Mouse (Mus musculus) lung, embryonic 14.5 days (tissue): ENCODE measurements around the gene Btbd1. TPM values are rescaled to one million over a fixed set of nuclear protein-coding genes. Genes with fewer than 3 reads are reported as not detected.
A peak's percentile ranks its signal among the peaks of the same experiment; 100 is the strongest.

Experiments
- ATAC-seq: fragments of 200-750 bp; cut with Nextera tagmentation; 2 replicates; pipeline ENCODE4 v1.8.0; 2017; ENCODE audit warnings: mild to moderate bottlenecking, moderate TSS enrichment, moderate library complexity; ENCODE audit not compliant: insufficient read depth
- DNase-seq: peaks from one replicate; pipeline ENCODE4 v3.0.0-alpha.2; 2015
- H3K27ac ChIP-seq: fragments of 300-500 bp; sonication (generic); 2 replicates; pipeline ENCODE4 v1.5.1; 2014; ENCODE audit warnings: low read depth, mild to moderate bottlenecking, moderate library complexity
- H3K27me3 ChIP-seq: fragments of 300-500 bp; sonication (generic); 2 replicates; pipeline ENCODE4 v1.6.1; 2014; ENCODE audit warnings: low read length, control low read depth; ENCODE audit not compliant: insufficient read depth
- H3K36me3 ChIP-seq: fragments of 300-500 bp; sonication (generic); 2 replicates; pipeline ENCODE4 v1.6.1; 2014; ENCODE audit warnings: control low read depth; ENCODE audit not compliant: insufficient read depth
- H3K4me1 ChIP-seq: fragments of 300-500 bp; sonication (generic); 2 replicates; pipeline ENCODE4 v1.6.1; 2014; ENCODE audit warnings: antibody characterized with exemption, control low read depth; ENCODE audit not compliant: insufficient read depth
- H3K4me2 ChIP-seq: fragments of 300-500 bp; sonication (generic); 2 replicates; pipeline ENCODE4 v1.6.1; 2014; ENCODE audit warnings: mild to moderate bottlenecking
- H3K4me3 ChIP-seq: fragments of 300-500 bp; sonication (generic); 2 replicates; pipeline ENCODE4 v1.5.1; 2014; ENCODE audit warnings: low read depth, low read length
- H3K9ac ChIP-seq: fragments of 300-500 bp; sonication (generic); 2 replicates; pipeline ENCODE4 v1.6.1; 2014
- H3K9me3 ChIP-seq: fragments of 300-500 bp; sonication (generic); 2 replicates; pipeline ENCODE4 v1.6.1; 2016; ENCODE audit warnings: low read depth, low read length, control low read depth
- CTCF ChIP-seq: IDR thresholded peaks from 2 replicates; pipeline ENCODE4 v1.5.1; 2016; ENCODE audit warnings: antibody characterized with exemption, low read depth
- WGBS: fragments of 180-500 bp; shearing (Covaris S2); extraction: QIAGEN DNeasy Blood & Tissue Kit; methylation state at CpG from one replicate; pipeline ENCODE4 v1.1.7; 2014; 5-methylcytosine and 5-hydroxymethylcytosine counted together
- polyA plus RNA-seq: library from polyadenylated mRNA; unstranded; fragments of >200 nt; fragmentation: Nextera tagmentation; extraction: Ambion mirVana; gene quantifications from 2 replicates; pipeline ENCODE4 v1.2.1, GENCODE M21; 2014

Gene Btbd1
- 81.8 and 92.3 TPM in 2 replicates for polyA plus RNA-seq

GRCm38 (mm10) chr7:81829379-81829894 lies at the start of gene Btbd1:
Gene Btbd1, minus strand, starts transcription at chr7:81829431.
- DNase-seq (peak; percentile 96), ATAC-seq (peak; percentile 93)
- peak within 1 kb of the TSS; percentile 69 for H3K4me3 ChIP-seq
- TF ChIP-seq CTCF = no peak
- H3K36me3 ChIP-seq = no peaks in the 10 kb centered on the region
- 2% methylated on average over 53 of the region's 58 CpGs for WGBS
- H3K27ac ChIP-seq = peak within 1 kb of the TSS; percentile 94
- no peaks in the 10 kb centered on the region for H3K27me3 ChIP-seq
- H3K9me3 ChIP-seq = no peaks in the 10 kb centered on the region
- H3K9ac ChIP-seq = peak within 1 kb of the TSS; percentile 79
- peak within 1 kb of the TSS; percentile 77 for H3K4me2 ChIP-seq
- peaks cover 11% of the 10 kb centered on the region for H3K4me1 ChIP-seq

- 0 out of 2 replicates have a peak, but pooled peaks cover 3% of the 10 kb centered on the region for H3K4me1 ChIP-seq
- no peaks in the 10 kb centered on the region for H3K27me3 ChIP-seq
- ATAC-seq = no peak
- no peaks in the 10 kb centered on the region for H3K9me3 ChIP-seq
- TF ChIP-seq CTCF = no peak
- no peak overlapping the region for H3K4me3 ChIP-seq
- H3K9ac ChIP-seq = no peak overlapping the region
- no peak for DNase-seq
- 42% methylated on average over 9 of the region's 9 CpGs for whole genome bisulfite sequencing
- no peak overlapping the region for H3K4me2 ChIP-seq
- H3K36me3 ChIP-seq = no peaks in the 10 kb centered on the region
- no peak overlapping the region for H3K27ac ChIP-seq
Observed at GRCm38 (mm10) chr7:81875372-81875771, 46.1 kb upstream of the Btbd1 start.

- no peak overlapping the region for H3K9ac ChIP-seq
- ATAC-seq = no peak
- no peak overlapping the region for H3K4me3 ChIP-seq
- no peaks in the 10 kb centered on the region for H3K9me3 ChIP-seq
- no peak overlapping the region for H3K27ac ChIP-seq
- no peak overlapping the region for H3K4me2 ChIP-seq
- no peaks in the 10 kb centered on the region for H3K36me3 ChIP-seq
- H3K27me3 ChIP-seq = no peaks in the 10 kb centered on the region
- no peak for TF ChIP-seq CTCF
- 72% methylated on average over 6 of the region's 6 CpGs for WGBS
- no peak for DNase-seq
- H3K4me1 ChIP-seq = 0 out of 2 replicates have a peak, but pooled peaks cover 3% of the 10 kb centered on the region
Observed at GRCm38 (mm10) chr7:81874636-81875035, 45.4 kb upstream of the Btbd1 start.

GRCm38 (mm10) chr7:81873807-81874206 lies 44.6 kb upstream of the Btbd1 start:
- no peak for TF ChIP-seq CTCF
- H3K4me3 ChIP-seq = no peak overlapping the region
- no peaks in the 10 kb centered on the region for H3K36me3 ChIP-seq
- ATAC-seq = no peak
- H3K4me2 ChIP-seq = no peak overlapping the region
- no peaks in the 10 kb centered on the region for H3K27me3 ChIP-seq
- no peak overlapping the region for H3K27ac ChIP-seq
- 15% methylated on average over 1 of the region's 1 CpGs for WGBS
- H3K9ac ChIP-seq = no peak overlapping the region
- H3K4me1 ChIP-seq = 0 out of 2 replicates have a peak, but pooled peaks cover 3% of the 10 kb centered on the region
- H3K9me3 ChIP-seq = no peaks in the 10 kb centered on the region
- no peak for DNase-seq

- Histone ChIP-seq H3K9ac (no peak overlapping the region), H3K4me2 (no peak overlapping the region), H3K4me3 (no peak overlapping the region), H3K27ac (no peak overlapping the region), H3K36me3 (no peaks in the 10 kb centered on the region), H3K9me3 (no peaks in the 10 kb centered on the region), H3K4me1 (0 out of 2 replicates have a peak, but pooled peaks cover 3% of the 10 kb centered on the region), H3K27me3 (no peaks in the 10 kb centered on the region)
- peak; percentile 81 for ATAC-seq
- DNase-seq = peak; percentile 67
- 25% methylated on average over 13 of the region's 13 CpGs for WGBS
- no peak for TF ChIP-seq CTCF
Observed at GRCm38 (mm10) chr7:81872493-81873013, 43.3 kb upstream of the Btbd1 start.

- WGBS = 28% methylated on average over 6 of the region's 6 CpGs
- H3K9me3 ChIP-seq = no peaks in the 10 kb centered on the region
- peak; percentile 94 for TF ChIP-seq CTCF
- ATAC-seq = peak; percentile 50; the same call in 1 of the 2 replicates
- H3K4me3 ChIP-seq = no peak overlapping the region
- peak; percentile 87 for DNase-seq
- no peaks in the 10 kb centered on the region for H3K27me3 ChIP-seq
- no peak overlapping the region for H3K4me2 ChIP-seq
- no peaks in the 10 kb centered on the region; the same call in 1 of the 2 replicates for H3K36me3 ChIP-seq
- no peak overlapping the region for H3K9ac ChIP-seq
- no peaks in the 10 kb centered on the region for H3K4me1 ChIP-seq
- H3K27ac ChIP-seq = no peak overlapping the region
Observed at GRCm38 (mm10) chr7:81868158-81868557, 38.9 kb upstream of the Btbd1 start.

- H3K36me3 ChIP-seq = no peaks in the 10 kb centered on the region; the same call in 1 of the 2 replicates
- 79% methylated on average over 9 of the region's 9 CpGs for WGBS
- no peak for TF ChIP-seq CTCF
- H3K9ac ChIP-seq = no peak overlapping the region
- DNase-seq = no peak
- H3K4me2 ChIP-seq = no peak overlapping the region
- no peak overlapping the region for H3K27ac ChIP-seq
- no peak for ATAC-seq
- no peaks in the 10 kb centered on the region for H3K9me3 ChIP-seq
- H3K4me1 ChIP-seq = no peaks in the 10 kb centered on the region
- H3K27me3 ChIP-seq = no peaks in the 10 kb centered on the region
- H3K4me3 ChIP-seq = no peak overlapping the region
Observed at GRCm38 (mm10) chr7:81867231-81867930, 38.1 kb upstream of the Btbd1 start.
